Mouse (Mus musculus) neural tube, embryonic 14.5 days (tissue): Measurements from ENCODE around the gene Gbp7. TPM values are rescaled to one million over a fixed set of nuclear protein-coding genes. Genes with fewer than 3 reads are reported as not detected.
"Not testable (repeated sequence)": the region's sequence is repeated elsewhere in the genome, so short reads cannot be mapped to it uniquely, and the experiment has no call there.

Experiments used
- ATAC-seq: fragments of 200-750 bp; cut with Nextera tagmentation; 2 replicates; pipeline ENCODE4 v1.8.0; 2017; ENCODE audit warnings: low read depth, mild to moderate bottlenecking, moderate TSS enrichment, moderate library complexity
- H3K27ac ChIP-seq: fragments of 300-500 bp; sonication (generic); 2 replicates; pipeline ENCODE4 v1.5.1; 2014; ENCODE audit warnings: low read depth, mild to moderate bottlenecking, control low read depth, low read length, moderate library complexity, mixed read lengths
- H3K27me3 ChIP-seq: fragments of 300-500 bp; sonication (generic); 2 replicates; pipeline ENCODE4 v1.6.1; 2014; ENCODE audit warnings: low read length; ENCODE audit not compliant: control insufficient read depth, insufficient read depth
- H3K36me3 ChIP-seq: fragments of 300-500 bp; sonication (generic); 2 replicates; pipeline ENCODE4 v1.6.1; 2014; ENCODE audit warnings: low read length, mixed read lengths; ENCODE audit not compliant: control insufficient read depth, insufficient read depth
- H3K4me1 ChIP-seq: fragments of 300-500 bp; sonication (generic); 2 replicates; pipeline ENCODE4 v1.6.1; 2014; ENCODE audit warnings: low read length; ENCODE audit not compliant: control insufficient read depth, insufficient read depth
- H3K4me2 ChIP-seq: fragments of 300-500 bp; sonication (generic); 2 replicates; pipeline ENCODE4 v1.6.1; 2014; ENCODE audit warnings: mild to moderate bottlenecking, low read depth, low read length, control low read depth
- H3K4me3 ChIP-seq: fragments of 300-500 bp; sonication (generic); 2 replicates; pipeline ENCODE4 v1.5.1; 2014; ENCODE audit warnings: low read depth, low read length, control low read depth, mixed read lengths
- H3K9ac ChIP-seq: fragments of 300-500 bp; sonication (generic); replicated peaks from 2 replicates; pipeline ENCODE4 v1.6.1; 2014; ENCODE audit warnings: low read depth, mild to moderate bottlenecking, control low read depth, low read length, mixed read lengths
- H3K9me3 ChIP-seq: fragments of 300-500 bp; sonication (generic); 2 replicates; pipeline ENCODE4 v1.6.1; 2016; ENCODE audit warnings: low read length; ENCODE audit not compliant: control insufficient read depth
- WGBS: fragments of 180-500 bp; shearing (Covaris S2); extraction: QIAGEN DNeasy Blood & Tissue Kit; methylation state at CpG from one replicate; pipeline ENCODE4 v1.1.7; 2014; 5-methylcytosine and 5-hydroxymethylcytosine counted together
- polyA plus RNA-seq: library from polyadenylated mRNA; unstranded; fragments of >200 nt; fragmentation: Nextera tagmentation; extraction: Ambion mirVana; gene quantifications from 2 replicates; pipeline ENCODE4 v1.2.1, GENCODE M21; 2014

The Gbp7 gene
- polyA plus RNA-seq, 1 experiment from 2014 or later = 1.0 TPM

DNA sequence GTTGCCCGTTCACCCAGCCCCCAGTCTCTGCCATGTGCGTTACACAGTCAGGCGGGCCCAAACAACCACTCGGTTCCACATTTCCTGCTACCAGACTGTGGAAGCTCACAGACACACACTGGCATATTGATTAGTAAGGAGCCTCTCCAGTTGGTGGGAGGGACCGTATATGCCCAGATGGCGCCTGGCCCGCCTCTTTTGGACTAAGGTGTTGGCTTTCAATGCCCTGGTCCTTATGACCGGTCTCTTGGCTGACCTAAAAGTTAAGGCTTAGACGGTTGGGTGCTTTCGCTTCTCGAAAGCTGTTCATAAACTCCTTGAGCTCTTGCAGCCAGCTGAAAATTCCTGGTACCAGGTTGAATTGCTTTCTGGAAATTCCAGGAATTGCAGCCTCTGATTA lies 25.5 kb downstream of the Gbp7 start:
- Histone ChIP-seq H3K9me3 (no peaks in the 10 kb centered on the region), H3K4me1 (no peaks in the 10 kb centered on the region), H3K4me2 (no peak overlapping the region), H3K4me3 (no peak overlapping the region), H3K27ac (no peak overlapping the region), H3K9ac (no peak overlapping the region), H3K27me3 (no peaks in the 10 kb centered on the region), H3K36me3 (no peaks in the 10 kb centered on the region)
- ATAC-seq = no peak
- WGBS = 86% methylated on average over 11 of the region's 11 CpGs

GRCm38 (mm10) chr3:142559632-142560228 lies 29.6 kb downstream of the Gbp7 start, which contains the start of gene Gbp3:
TSS of gene Gbp3 (plus strand) at chr3:142560026.
- peak within 1 kb of the TSS; percentile 35; the same call in 1 of the 2 replicates for H3K4me2 ChIP-seq
- WGBS = 22% methylated on average over 3 of the region's 3 CpGs

GRCm38 (mm10) chr3:142560296-142560948 lies 30.3 kb downstream of the Gbp7 start:
- Histone ChIP-seq H3K9ac (no peak overlapping the region), H3K9me3 (no peaks in the 10 kb centered on the region), H3K4me2 (peak overlapping the region; percentile 35; the same call in 1 of the 2 replicates), H3K27ac (no peak overlapping the region), H3K4me1 (no peaks in the 10 kb centered on the region), H3K27me3 (no peaks in the 10 kb centered on the region), H3K4me3 (no peak overlapping the region), H3K36me3 (no peaks in the 10 kb centered on the region)
- ATAC-seq = peak; percentile 74; the same call in 1 of the 2 replicates
- 24% methylated on average over 12 of the region's 12 CpGs for WGBS

More at GRCm38 (mm10) chr3:142559632-142560228, 29.6 kb downstream of the Gbp7 start, which contains the start of gene Gbp3:
- Histone ChIP-seq H3K27ac (no peak within 1 kb of the TSS), H3K9me3 (no peaks in the 10 kb centered on the region), H3K4me1 (no peaks in the 10 kb centered on the region), H3K9ac (no peak within 1 kb of the TSS), H3K27me3 (no peaks in the 10 kb centered on the region), H3K36me3 (no peaks in the 10 kb centered on the region), H3K4me3 (no peak within 1 kb of the TSS)
- no peak for ATAC-seq

DNA sequence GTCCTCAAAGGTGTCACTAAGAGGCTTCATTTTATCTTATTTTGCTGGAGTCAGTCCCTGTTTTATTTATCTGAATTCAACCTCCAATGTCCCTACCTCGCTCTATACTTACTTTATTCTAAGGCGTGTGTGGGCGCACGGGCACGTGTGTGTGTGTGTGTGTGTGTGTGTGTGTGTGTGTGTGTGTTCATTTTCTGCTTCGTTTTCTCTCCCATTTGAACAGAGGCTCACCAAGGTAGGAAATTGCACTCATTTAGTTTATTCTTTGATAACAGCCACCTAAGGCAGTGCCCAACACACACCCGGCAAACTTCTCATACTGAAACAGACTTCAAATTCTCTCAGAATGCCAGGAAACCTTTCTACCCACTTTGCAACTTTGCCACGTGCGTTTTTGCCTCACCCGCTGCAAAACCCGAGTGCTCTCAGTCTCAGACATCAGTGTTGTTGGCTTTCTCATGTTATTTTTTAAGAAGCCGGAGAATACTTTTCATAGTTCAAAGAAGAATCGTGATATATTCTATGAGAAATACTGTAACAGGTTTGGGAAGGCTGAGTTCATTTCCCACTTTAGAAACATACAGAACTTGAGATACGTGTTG lies 31.0 kb downstream of the Gbp7 start:
- H3K36me3 ChIP-seq = no peaks in the 10 kb centered on the region

GRCm38 (mm10) chr3:142561666-142562065 lies 31.5 kb downstream of the Gbp7 start:
- Histone ChIP-seq H3K27me3 (no peaks in the 10 kb centered on the region), H3K9me3 (no peaks in the 10 kb centered on the region), H3K9ac (no peak overlapping the region), H3K4me1 (no peaks in the 10 kb centered on the region), H3K27ac (no peak overlapping the region), H3K36me3 (no peaks in the 10 kb centered on the region), H3K4me2 (no peak overlapping the region), H3K4me3 (no peak overlapping the region)
- 85% methylated on average over 7 of the region's 7 CpGs for WGBS
- no peak for ATAC-seq

More for the DNA sequence above, 31.0 kb downstream of the Gbp7 start:
- WGBS = 90% methylated on average over 14 of the region's 14 CpGs
- Histone ChIP-seq H3K4me2 (no peak overlapping the region), H3K9ac (no peak overlapping the region), H3K4me1 (no peaks in the 10 kb centered on the region), H3K27ac (no peak overlapping the region), H3K4me3 (no peak overlapping the region), H3K27me3 (no peaks in the 10 kb centered on the region), H3K9me3 (no peaks in the 10 kb centered on the region)
- ATAC-seq = no peak

GRCm38 (mm10) chr3:142567490-142567889 lies 37.3 kb downstream of the Gbp7 start:
- ATAC-seq, H3K36me3 ChIP-seq, H3K4me2 ChIP-seq, H3K9me3 ChIP-seq, H3K4me1 ChIP-seq, H3K27me3 ChIP-seq, H3K9ac ChIP-seq, H3K27ac ChIP-seq, H3K4me3 ChIP-seq: not testable (repeated sequence)
- WGBS = 70% methylated on average over 5 of the region's 5 CpGs

GRCm38 (mm10) chr3:142570738-142571137 lies 40.6 kb downstream of the Gbp7 start:
- Histone ChIP-seq H3K4me3 (no peak overlapping the region), H3K27ac (no peak overlapping the region), H3K36me3 (no peaks in the 10 kb centered on the region), H3K4me1 (no peaks in the 10 kb centered on the region), H3K9ac (no peak overlapping the region), H3K9me3 (no peaks in the 10 kb centered on the region), H3K27me3 (no peaks in the 10 kb centered on the region), H3K4me2 (no peak overlapping the region)
- ATAC-seq = no peak
- 88% methylated on average over 4 of the region's 4 CpGs for WGBS

DNA sequence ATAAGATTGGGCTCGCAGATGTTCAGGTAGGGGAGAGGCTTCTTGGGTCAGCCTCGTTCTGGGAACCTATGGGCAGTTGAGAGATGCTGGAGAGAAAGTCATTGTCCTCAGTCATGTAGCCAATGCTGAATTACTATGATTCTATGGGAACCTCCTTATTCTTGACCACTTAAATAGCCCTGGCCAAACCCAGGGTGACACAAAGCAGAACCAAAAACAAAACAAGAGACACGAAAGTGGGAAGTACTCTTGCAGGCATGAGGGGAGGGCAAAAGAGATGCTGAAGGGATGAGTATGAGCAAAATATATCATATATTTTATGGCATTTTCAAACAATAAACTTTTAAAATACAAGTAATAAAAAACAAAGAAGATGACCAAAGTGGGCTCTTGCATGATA lies 47.0 kb downstream of the Gbp7 start:
- no peak for ATAC-seq
- H3K9me3 ChIP-seq = no peaks in the 10 kb centered on the region
- H3K4me1 ChIP-seq = no peaks in the 10 kb centered on the region
- no peak overlapping the region for H3K4me2 ChIP-seq
- H3K4me3 ChIP-seq = no peak overlapping the region
- H3K27me3 ChIP-seq = no peaks in the 10 kb centered on the region
- 87% methylated on average over 3 of the region's 3 CpGs for WGBS
- no peak overlapping the region for H3K9ac ChIP-seq
- H3K36me3 ChIP-seq = no peaks in the 10 kb centered on the region
- H3K27ac ChIP-seq = no peak overlapping the region

- H3K36me3 ChIP-seq = no peaks in the 10 kb centered on the region
- WGBS = 89% methylated on average over 4 of the region's 4 CpGs
- H3K4me1 ChIP-seq = no peaks in the 10 kb centered on the region
- H3K27me3 ChIP-seq = no peaks in the 10 kb centered on the region
- no peak overlapping the region for H3K9ac ChIP-seq
- no peak for ATAC-seq
- H3K9me3 ChIP-seq = no peaks in the 10 kb centered on the region
- no peak overlapping the region for H3K27ac ChIP-seq
- no peak overlapping the region for H3K4me3 ChIP-seq
- no peak overlapping the region for H3K4me2 ChIP-seq
These were observed 48.2 kb downstream of the Gbp7 start for GRCm38 (mm10) chr3:142578342-142578741.
